Mouse (Mus musculus) ES-E14 (cell line): ENCODE data around the gene Sh3d19.

Experiments
- CHD2 ChIP-seq: IDR thresholded peaks from 2 replicates; pipeline ENCODE4 v1.6.1; 2014; ENCODE audit warnings: mild to moderate bottlenecking, low read depth, low read length, inconsistent platforms
- HCFC1 ChIP-seq: IDR thresholded peaks from 2 replicates; pipeline ENCODE4 v1.6.1; 2012; ENCODE audit warnings: low read length, inconsistent platforms, borderline replicate concordance; ENCODE audit not compliant: insufficient read depth
- MAFK ChIP-seq: IDR thresholded peaks from 2 replicates; pipeline ENCODE4 v1.6.1; 2014; ENCODE audit warnings: mild to moderate bottlenecking, low read depth, low read length, inconsistent platforms; ENCODE audit not compliant: insufficient read depth
- ZC3H11A ChIP-seq: IDR thresholded peaks from 2 replicates; pipeline ENCODE4 v1.6.1; 2012; ENCODE audit warnings: low read depth, mild to moderate bottlenecking, inconsistent platforms, low read length, borderline replicate concordance
- ZNF384 ChIP-seq: IDR thresholded peaks from 2 replicates; pipeline ENCODE4 v1.6.1; 2012; ENCODE audit warnings: low read depth, low read length, inconsistent platforms

DNA sequence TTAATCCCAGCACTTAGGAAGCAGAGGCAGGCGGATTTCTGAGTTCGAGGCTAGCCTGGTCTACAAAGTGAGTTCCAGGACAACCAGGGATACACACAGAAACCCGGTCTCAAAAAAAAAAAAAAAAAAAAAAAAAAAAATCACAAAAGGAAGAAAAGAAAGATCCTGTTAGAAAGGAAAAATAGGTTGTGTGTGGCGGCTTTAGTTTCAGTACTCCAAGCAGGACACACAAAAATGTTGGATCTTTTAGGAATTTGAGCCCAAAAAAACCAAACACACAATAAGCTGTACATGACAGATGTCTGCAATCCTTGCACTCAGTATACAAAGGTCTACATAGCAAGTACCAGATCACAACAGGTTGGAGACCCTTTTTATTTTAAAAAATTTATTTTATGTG, 168.8 kb downstream of the Sh3d19 start:
- TF ChIP-seq ZNF384 (no peak), CHD2 (no peak), HCFC1 (no peak), ZC3H11A (no peak), MAFK (no peak)
